Mouse (Mus musculus): ENCODE data around the gene Sart1. TPM values are rescaled to one million over a fixed set of nuclear protein-coding genes. Genes with fewer than 3 reads are reported as not detected.
"Not testable (repeated sequence)": the region's sequence is repeated elsewhere in the genome, so short reads cannot be mapped to it uniquely, and the experiment has no call there.

Sart1 gene
- total RNA-seq, 2 experiments from 2014 or later, result 87.9 to 92.8 TPM

DNA sequence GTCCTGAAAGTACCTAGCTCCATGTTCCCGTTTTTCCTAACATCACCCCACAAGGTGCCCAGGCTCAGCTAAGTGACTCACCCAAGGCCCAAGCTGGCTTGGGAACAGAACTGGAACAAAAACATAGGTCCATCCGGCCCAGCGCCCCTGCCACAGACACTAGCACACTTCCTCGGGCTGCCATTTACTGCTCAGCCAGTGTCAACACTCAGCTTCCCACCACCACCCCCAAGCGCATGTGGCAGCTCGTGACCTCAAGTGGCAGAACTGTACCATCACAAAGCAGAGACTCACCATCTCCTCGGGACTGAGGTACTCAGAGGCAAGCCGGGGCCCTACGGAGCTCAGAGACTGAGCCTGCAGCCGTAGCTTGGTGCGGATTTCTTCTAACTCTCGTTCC is 5.2 kb downstream of the Sart1 start:
- intact Hi-C loops (cut with DNase I), result no loop called here
- no peak for DNase-seq (ENCODE audit: low spot score in 2 of 2)

- DNase-seq (ENCODE audit: low spot score in 2 of 2), result no peak
- intact Hi-C loops (cut with DNase I), result no loop called here
Observed at GRCm38 (mm10) chr19:5377446-5377845, 11.1 kb downstream of the Sart1 start.

GRCm38 (mm10) chr19:5374748-5375147 is 13.8 kb downstream of the Sart1 start:
- intact Hi-C loops (cut with DNase I), result no loop called here

DNA sequence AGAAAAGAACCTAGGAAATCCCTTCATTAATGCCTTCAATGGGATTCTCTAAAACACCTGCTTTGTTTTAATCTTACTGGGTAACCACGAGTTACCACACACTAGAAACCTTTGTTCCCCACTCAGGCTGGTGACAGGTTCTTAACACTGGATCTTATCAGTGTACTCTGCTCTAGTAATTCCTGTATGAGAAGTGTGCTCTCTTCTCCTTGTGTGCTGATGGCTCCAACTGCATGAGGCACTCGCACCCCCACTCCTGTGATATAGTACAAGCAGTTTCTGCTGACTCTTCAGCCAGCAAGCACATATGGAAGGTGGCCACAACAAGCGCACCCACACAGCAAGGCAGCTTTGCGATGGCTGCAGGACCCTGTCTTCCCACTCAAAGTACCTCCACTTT is 14.3 kb downstream of the Sart1 start:
- intact Hi-C loops (cut with DNase I), result no loop called here
- DNase-seq (ENCODE audit: low spot score in 2 of 2), result peak in 1 of 2 experiments; percentile 31

More at GRCm38 (mm10) chr19:5374748-5375147, 13.8 kb downstream of the Sart1 start:
- DNase-seq (ENCODE audit: low spot score in 2 of 2), result no peak

- DNase-seq (ENCODE audit: low spot score in 2 of 2), result no peak
- intact Hi-C loops (cut with DNase I), result no loop called here
Observed at GRCm38 (mm10) chr19:5372724-5373123, 15.8 kb downstream of the Sart1 start.

DNA sequence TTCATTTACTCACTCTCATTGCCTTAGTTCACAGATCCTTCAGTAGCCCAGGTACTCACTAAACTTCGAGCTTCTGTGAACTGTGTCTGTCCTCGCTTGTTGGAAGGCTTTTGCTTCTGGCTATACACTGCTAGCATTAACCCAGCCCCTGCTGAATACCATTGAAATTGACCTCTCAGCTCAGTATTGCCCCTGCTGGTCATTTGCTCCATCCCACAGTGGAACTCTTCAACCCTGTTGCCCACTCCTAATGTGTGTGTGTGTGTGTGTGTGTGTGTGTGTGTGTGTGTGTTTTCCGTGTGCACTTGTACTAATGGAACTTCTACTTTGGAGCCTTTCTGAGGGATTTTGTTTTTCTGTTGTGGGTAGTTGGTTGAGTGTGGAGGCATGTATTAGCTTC is 17.6 kb downstream of the Sart1 start:
- intact Hi-C loops (cut with DNase I), result no loop called here
- no peak for DNase-seq (ENCODE audit: low spot score in 2 of 2)

GRCm38 (mm10) chr19:5367455-5367854 is 21.0 kb downstream of the Sart1 start:
- intact Hi-C loops (cut with DNase I), result loop anchor here (5.0 kb wide), 1 partner anchor 70 kb away; the partner anchor contains the start of genes Gal3st3 and Sf3b2
- DNase-seq (ENCODE audit: low spot score in 2 of 2), result no peak

GRCm38 (mm10) chr19:5367053-5367359 is 21.5 kb downstream of the Sart1 start, which contains the start of gene Banf1:
Gene Banf1 (minus strand): TSS chr19:5367168.
- intact Hi-C loops (cut with DNase I), result loop anchor here (5.0 kb wide), 1 partner anchor 70 kb away; the partner anchor contains the start of genes Gal3st3 and Sf3b2
- no peak for DNase-seq (ENCODE audit: low spot score in 2 of 2)

DNA sequence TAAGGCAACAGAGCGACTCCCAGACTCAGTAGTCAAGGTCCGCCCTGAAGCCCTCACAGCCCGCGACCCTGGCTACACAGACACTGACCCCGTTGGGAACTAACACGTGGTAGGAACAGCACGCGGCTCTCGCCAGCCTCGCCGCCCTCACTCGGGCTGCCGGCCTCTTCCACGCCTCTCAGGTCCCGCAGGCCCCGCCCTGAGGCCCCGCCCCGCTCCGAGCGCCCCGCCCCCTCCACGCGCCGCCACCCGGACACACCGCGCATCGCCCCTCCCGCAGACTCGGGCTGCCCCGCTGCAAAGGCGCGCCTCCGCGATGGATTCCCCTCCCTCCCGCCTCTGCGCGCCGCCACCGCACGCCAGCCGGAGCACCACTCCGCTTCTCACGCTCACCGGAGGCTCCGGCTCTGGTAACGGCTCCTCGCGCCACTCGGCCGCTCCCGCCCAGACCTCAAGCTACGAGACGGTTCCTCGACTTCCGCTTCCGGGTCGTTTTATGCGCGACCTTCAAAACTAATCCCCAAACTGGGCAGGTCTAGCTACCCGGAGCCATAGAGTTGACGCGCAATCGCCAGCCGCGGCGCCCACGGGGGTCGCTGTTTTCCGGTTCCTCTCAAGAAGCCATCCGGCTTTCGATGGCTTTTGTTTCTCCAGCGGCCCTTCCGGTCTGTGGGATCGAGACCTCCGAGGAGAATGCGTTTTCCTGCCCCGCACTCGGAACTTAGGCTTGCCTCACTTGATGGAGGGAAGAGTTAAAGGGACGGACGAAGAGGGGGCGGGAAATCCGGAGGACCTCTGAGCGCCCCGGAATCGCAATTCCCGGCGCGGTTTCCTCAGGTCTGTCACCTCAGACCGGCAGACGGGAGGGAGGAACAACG is 22.1 kb downstream of the Sart1 start, which contains the start of gene Eif1ad:
TSS of gene Eif1ad (plus strand) at position 567 of the 878 bp plus-strand sequence.
- intact Hi-C loops (cut with DNase I), result loop anchor here (1.0 to 5.0 kb wide), 3 partner anchors 22 to 69 kb away; partner anchors contain the start of genes Drap1, Gal3st3, Sart1 and Sf3b2
- DNase-seq (ENCODE audit: low spot score in 2 of 2), result peak; percentile 97

DNA sequence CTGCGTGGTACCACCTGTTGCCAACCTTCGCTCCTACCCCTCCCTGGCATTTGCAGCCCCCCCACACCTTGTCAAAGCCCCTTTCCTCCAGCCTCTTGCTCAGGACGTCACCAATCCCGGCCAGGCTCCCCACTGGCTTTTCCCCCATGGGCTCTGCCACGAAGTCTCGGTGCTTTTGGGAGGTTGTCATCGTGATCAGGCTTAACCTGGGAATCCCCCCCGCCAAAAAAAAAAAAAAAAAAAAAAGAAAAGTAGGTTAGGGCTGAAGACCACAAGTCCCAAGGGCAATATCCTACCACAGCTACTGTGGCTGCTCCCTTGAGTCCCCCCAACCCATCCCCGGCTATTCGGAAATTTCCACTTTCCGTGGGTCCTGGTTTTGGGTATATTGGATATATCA is 22.8 kb downstream of the Sart1 start:
- DNase-seq (ENCODE audit: low spot score in 2 of 2), result no peak
- intact Hi-C loops (cut with DNase I), result loop anchor here (1.0 to 5.0 kb wide), 3 partner anchors 23 to 68 kb away; partner anchors contain the start of genes Drap1, Gal3st3, Sart1 and Sf3b2

DNA sequence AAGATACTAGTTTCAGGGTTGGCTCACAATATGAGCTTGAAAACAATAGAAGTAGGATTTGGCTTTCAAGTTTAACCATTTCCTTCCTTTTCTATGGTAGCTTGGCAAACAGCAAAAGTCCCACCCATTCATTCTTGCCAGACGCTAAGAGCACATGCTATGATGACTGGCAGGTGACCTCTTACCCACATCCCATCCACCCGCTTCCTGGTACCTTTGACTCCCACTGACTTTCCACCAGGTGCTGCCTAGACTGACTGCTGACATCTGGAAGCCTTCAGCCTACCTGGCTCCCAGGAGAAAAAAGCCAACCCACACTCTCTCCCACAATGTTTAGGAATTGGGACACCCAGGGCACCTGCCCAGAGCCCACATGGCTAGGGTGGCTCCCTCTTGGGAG is 24.4 kb downstream of the Sart1 start:
- intact Hi-C loops (cut with DNase I), result no loop called here
- DNase-seq (ENCODE audit: low spot score in 2 of 2), result no peak

DNA sequence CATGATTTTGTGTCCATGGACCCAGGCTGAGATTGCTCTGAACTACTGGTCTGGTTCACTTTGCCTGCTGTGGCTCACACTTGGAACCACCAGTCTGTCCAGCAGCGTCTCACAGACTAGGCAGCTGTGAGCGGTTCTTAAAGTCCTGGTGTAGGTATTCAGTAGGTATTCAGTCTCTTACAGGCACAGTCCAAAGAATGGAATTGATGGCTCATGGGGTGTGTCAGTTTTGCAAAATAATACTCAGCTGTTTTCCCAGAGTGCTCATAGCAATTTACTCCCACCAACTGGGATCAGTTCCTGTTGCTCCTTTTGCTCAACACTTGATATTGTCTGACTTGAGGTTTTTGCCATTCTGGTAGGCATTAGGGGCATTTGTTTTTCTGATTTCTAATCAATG is 26.3 kb downstream of the Sart1 start:
- DNase-seq (ENCODE audit: low spot score in 2 of 2), result no peak
- intact Hi-C loops (cut with DNase I), result no loop called here

DNA sequence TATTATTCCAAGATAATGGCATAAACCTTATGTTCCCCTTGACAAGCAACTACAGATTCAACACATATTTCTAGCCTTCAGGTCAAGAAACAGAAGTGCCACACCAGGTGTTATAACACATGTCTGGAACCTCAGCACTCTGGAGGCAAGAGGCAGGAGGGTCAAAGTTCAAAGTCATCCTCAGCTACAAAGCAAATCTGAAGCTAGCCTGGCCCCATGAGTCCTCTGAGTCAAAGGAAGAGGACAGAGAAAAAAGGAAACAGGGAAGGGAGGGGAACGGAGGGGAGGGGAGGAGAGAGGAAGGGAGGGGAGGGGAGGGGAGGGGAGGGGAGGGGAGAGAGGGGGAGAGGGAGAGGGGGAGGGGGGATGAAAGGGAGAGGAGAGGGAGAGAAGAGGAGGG is 32.4 kb downstream of the Sart1 start:
- intact Hi-C loops (cut with DNase I), result no loop called here

DNA sequence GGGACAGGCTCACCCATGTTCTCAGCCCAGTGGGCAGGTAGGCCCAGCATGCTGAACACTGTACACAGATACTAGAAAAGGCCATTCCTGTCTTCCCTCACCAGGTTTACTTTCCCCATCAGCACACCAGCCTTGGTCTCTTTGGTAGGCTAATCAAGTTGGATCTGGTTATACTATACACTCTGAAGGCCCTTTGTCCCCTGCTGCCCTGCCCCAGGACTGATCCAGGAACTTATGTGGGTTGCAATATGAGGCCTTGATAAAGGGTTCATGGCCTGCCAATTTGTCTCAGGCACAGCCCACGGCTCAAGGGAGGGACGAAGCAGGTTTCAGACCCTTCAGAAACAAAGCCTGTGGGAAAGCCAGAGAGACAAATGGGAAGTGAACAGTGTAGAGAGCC is 34.9 kb downstream of the Sart1 start:
- intact Hi-C loops (cut with DNase I), result no loop called here
- no peak for DNase-seq (ENCODE audit: low spot score in 2 of 2)

More for the DNA sequence above, 32.4 kb downstream of the Sart1 start:
- DNase-seq (ENCODE audit: low spot score in 2 of 2), result no peak

DNA sequence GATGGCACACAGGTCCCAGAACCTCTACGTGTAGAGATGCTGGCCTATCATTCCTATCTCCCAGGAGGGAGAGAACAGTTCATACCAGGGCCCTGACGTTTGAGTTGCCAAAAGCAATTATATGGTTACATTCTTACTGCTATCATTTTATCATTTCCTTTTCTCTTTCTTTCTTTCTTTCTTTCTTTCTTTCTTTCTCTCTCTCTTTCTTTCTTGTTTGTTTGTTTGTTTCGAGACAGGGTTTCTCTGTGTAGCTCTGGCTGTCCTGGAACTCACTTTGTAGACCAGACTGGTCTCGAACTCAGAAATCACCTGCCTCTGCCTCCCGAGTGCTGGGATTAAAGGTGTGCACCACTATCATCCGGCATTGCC is 39.0 kb downstream of the Sart1 start, which contains the start of gene Cst6:
TSS of gene Cst6 (minus strand) at position 73 of the 372 bp plus-strand sequence.
- DNase-seq (ENCODE audit: low spot score in 2 of 2), result not testable (repeated sequence)
- intact Hi-C loops (cut with DNase I), result loop anchor here (5.0 kb wide), 1 partner anchor 47 kb away; no protein-coding TSS in a partner anchor

- intact Hi-C loops (cut with DNase I), result loop anchor here (5.0 kb wide), 1 partner anchor 47 kb away; no protein-coding TSS in a partner anchor
Observed at GRCm38 (mm10) chr19:5348526-5349501, 39.7 kb downstream of the Sart1 start.

DNA sequence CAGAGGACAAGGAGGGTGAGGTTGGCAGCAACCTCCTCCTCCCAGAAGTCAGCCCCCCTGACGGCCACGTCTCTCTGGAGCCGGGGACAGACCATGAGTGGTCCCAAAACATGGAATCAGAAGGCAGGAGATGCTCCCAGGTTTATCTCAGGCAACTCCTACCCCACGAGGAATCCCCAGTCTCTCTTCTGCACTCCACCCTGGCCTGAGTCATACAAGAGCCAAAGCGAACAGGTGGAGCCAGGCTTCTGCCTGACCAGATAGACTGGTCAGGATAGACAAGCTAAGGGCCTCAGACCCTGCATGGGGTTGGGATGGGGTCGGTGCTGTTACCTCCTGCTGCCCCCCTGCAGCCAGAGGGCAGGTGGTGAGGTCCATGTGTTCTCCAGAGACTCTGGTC is 40.4 kb downstream of the Sart1 start:
- intact Hi-C loops (cut with DNase I), result loop anchor here (5.0 kb wide), 1 partner anchor 46 kb away; no protein-coding TSS in a partner anchor

More at GRCm38 (mm10) chr19:5348526-5349501, 39.7 kb downstream of the Sart1 start:
- DNase-seq (ENCODE audit: low spot score in 2 of 2), result peak; percentile 25 to 40

GRCm38 (mm10) chr19:5345297-5346131 is 43.0 kb downstream of the Sart1 start:
- intact Hi-C loops (cut with DNase I), result loop anchor here (5.0 kb wide), 1 partner anchor 43 kb away; no protein-coding TSS in a partner anchor
- DNase-seq (ENCODE audit: low spot score in 2 of 2), result no peak

More for the DNA sequence above, 40.4 kb downstream of the Sart1 start:
- DNase-seq (ENCODE audit: low spot score in 2 of 2), result no peak

DNA sequence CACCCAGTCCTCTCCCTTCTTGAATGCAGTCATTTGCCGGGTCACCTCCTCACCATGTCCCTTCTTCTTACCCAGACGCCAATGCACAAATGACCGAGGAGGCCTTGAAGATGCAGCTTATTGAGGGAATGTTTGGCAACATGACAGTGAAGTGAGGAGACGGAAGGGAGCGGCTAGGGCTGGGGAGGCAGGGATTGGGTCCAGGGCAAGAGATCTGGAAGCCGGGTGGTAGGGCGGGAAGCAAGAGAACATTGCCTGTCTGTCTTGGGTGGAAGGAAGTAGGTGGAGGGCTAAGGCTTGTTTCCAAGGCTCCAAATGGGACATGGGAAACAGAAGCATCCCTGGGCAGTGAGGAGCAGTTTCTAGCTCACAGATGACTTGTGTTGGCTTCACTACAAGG is 47.1 kb downstream of the Sart1 start:
- intact Hi-C loops (cut with DNase I), result no loop called here
- no peak for DNase-seq (ENCODE audit: low spot score in 2 of 2)
